Mouse (Mus musculus) v-Abl transformed pro-B cells (cell line): ENCODE measurements around the gene Ap5m1.

ENCODE experiments used
- in situ Hi-C, 2 experiments: fragments of 400-800 bp; cut with MboI; formaldehyde crosslinking; loops; one replicate each; pipeline ENCODE4 v1.15.1; 2025; ENCODE audit not compliant: unreplicated experiment in 2 of 2

Ap5m1 gene

DNA sequence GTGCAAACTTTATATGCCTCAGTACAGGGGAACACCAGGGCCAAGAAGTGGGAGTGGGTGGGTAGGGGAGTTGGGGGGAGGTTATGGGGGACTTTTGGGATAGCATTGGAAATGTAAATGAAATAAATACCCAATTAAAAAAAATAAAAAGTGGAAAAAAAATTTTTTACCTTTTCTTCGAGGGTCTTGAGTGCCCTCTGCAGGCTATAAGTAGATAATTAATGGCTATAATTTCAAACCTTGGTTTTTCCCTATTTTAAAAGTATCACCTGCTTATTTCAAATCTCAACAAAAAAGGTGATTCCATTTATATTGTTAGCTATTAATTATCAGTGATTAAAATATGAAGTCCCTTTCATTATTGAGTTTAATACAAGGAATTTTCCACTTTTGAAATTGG is 25.9 kb downstream of the Ap5m1 start:
- in situ Hi-C loops: loop anchor here in 1 of 2 experiments (25.0 kb wide), 1 partner anchor 1354 kb away; no protein-coding TSS in a partner anchor

DNA sequence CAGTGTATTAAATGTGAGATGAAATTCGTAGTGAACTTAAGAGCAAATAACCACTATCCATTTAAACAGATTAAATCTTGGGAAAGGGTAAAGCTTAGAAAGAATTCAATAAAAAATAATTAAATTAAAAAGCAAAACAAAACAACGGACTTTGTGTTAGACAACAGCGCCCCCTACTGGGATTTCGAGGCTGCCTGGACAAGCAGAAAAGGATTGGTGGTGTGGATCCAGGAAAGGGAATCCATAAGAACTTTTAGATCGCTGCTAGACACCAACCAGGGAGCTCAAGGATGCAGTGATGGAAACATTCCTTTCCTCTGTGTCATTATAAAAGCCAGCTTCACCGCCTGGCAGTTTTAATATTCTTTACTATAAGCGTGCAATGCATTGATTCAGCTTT is 52.5 kb downstream of the Ap5m1 start:
- in situ Hi-C loops: loop anchor here (5.0 to 25.0 kb wide), 5 partner anchors 616 to 1531 kb away; no protein-coding TSS in a partner anchor

DNA sequence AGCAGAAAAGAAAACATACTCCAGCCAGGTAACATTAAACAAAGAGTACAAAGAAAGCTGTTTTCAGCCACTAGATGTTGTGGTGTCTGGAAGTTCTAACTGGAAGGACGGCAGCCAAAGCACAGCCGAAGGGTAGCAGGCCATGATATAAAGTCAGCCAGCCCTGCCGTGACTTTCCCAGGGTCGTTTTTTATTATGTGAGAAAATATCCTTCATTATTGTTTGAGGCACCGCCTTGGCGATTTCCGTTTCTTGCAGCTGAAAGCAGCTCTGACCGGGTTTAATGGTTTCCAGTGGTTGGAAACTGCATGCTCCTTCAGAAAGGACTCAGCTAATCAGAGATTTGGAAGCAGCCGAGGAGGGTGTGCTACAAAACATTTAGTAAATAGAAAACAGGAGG is 55.8 kb downstream of the Ap5m1 start:
- in situ Hi-C loops: loop anchor here in 1 of 2 experiments (25.0 kb wide), 1 partner anchor 1534 kb away; no protein-coding TSS in a partner anchor

DNA sequence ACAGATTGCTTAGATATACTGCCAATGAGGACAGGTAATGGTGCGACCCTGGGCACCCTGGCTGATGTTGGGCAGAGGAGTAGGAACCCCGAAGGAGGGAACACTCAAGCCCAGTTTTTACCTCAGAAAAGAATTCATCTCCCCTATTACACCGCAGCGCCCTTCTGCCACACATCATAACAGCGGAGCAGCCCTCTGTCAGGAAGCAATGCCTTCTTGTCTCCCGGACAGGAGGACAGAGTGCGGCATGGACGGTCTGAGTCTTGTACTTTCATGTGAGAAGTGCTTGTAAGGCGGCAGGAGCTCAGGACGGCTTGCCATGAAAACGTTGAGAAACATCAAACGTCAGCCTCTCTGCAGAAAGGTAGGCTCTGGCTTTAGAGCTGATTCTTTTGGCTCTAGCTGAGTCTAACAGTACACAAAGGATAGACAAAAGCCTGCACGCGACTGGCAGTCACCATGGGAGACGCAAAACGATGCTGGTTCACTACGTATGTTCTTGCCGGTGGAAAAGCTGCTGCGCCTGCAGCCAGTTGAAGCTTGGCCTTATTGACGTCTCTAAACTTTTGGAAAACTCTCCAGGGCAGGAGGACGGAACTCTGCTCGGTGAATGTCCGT is 61.4 kb downstream of the Ap5m1 start:
- in situ Hi-C loops: no loop called here

DNA sequence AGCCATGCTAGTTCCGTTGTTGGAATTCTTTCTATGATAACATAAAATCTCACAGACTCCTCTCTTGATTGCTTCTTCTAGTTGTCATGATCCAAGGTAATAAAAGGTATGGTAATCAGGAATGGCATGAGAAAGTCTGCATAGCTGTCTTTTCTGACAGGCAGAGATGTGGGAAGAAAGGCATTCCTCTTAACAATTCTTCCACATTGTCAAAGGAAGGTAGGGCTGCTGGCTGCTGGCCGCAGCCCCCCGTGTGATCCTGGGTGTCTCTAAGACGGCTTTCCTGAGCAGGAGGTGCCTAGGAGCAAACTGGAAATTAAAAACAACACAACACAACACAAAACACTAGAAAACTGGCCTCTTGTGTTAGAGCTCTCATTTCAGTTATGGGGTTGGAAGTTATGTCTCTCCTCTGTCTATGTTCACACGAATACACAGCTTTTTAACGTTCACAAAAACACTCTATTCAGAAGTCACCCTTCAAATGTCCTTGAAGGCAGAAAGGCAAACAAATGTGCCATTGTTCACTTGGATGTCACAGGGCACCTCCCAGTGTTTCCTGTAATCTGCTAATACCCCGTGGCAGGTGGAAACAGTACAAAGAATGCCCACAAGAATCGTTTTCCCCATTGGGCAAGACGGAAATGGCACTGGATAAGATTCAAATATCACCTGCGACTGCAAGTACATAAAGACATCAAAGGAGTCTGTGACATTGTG is 62.8 kb downstream of the Ap5m1 start:
- in situ Hi-C loops: no loop called here

DNA sequence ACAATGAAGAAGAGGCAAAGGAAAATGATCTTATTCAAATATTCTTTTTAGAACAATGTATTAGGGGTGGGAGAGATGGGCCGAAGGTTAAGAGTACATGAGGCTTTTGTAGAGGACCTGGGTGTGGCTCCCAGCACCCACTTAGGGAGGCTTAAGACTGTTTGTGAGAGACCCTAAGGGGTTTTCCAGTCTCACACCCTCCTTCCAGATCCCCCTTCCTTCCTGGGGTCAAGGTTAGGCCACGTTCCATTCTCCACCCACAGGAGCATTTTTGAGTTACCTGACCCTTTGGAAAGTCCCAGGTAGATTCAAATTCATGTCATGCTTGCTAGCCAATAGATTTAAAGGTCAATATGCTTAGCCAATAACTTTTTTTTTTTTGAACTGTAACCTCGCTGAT is 66.5 kb downstream of the Ap5m1 start:
- in situ Hi-C loops: no loop called here

DNA sequence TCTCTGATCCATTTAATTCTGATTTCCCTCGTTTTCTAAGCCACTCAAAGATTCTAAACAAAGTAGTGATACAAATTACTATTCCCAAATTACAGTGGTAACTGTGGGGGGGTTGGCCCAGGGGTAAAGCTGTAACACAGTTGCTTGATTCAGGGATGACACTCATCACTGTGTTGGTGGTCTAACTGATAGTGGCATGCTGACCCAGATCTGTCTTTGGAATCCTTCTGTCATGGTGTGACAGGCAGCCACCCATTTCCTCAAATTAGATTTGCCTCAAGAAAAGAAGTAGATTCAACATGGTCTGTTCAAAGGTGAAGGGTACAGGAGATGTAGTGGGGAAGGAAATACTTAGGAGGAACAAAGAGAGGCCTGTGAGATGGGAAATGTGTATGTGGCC is 72.3 kb downstream of the Ap5m1 start:
- in situ Hi-C loops: no loop called here

DNA sequence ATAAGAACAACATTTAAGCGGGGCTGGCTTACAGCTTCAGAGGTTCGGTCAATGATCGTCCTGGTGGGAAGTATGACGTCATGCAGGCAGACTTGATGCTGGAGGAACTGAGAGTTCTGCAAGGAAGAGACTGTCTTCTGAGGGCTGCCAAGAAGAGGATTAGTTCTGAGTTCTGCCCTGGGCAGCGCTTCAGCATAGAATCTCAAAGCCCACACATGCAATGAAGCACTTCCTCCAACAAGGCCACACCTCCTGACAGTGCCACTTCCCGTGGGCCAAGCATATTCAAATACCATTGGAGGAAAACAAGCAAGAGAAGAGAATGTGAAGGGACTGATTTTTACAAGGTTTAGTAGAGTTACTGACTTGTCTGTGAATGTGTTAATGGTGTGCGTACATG is 74.9 kb downstream of the Ap5m1 start:
- in situ Hi-C loops: no loop called here
